Mouse (Mus musculus) megakaryocyte, embryonic 14.5 days (primary cell): ENCODE results near the gene Eif5. TPM values are rescaled to one million over a fixed set of nuclear protein-coding genes. Genes with fewer than 3 reads are reported as not detected.
A peak's percentile ranks its signal among the peaks of the same experiment; 100 is the strongest.

Experiments
- H3K27me3 ChIP-seq: replicated peaks from 2 replicates; pipeline ENCODE3; 2012; ENCODE audit warnings: inconsistent platforms
- H3K36me3 ChIP-seq: replicated peaks from 2 replicates; pipeline ENCODE3; 2012; ENCODE audit warnings: low read length, inconsistent platforms, mixed read lengths
- H3K4me1 ChIP-seq: 2 replicates; pipeline ENCODE4 v1.6.1; 2012; ENCODE audit warnings: inconsistent platforms
- H3K4me3 ChIP-seq: replicated peaks from 2 replicates; pipeline ENCODE3; 2012; ENCODE audit warnings: moderate library complexity, mild to moderate bottlenecking, inconsistent platforms
- H3K9me3 ChIP-seq: 2 replicates; pipeline ENCODE4 v1.6.1; 2012; ENCODE audit warnings: inconsistent platforms
- FLI1 ChIP-seq: IDR thresholded peaks from 2 replicates; pipeline ENCODE4 v1.6.1; 2012; ENCODE audit warnings: low read length, inconsistent platforms, mixed read lengths
- GATA1 ChIP-seq: IDR thresholded peaks from 3 replicates; pipeline ENCODE4 v1.6.1; 2012; ENCODE audit warnings: mixed read lengths, low read length, inconsistent platforms, borderline replicate concordance
- polyA plus RNA-seq: library from polyadenylated mRNA; stranded (reverse); fragments of >175 nt; gene quantifications from 2 replicates; pipeline ENCODE4 v1.2.3, GENCODE M21; 2012; ENCODE audit warnings: low replicate concordance; ENCODE audit not compliant: insufficient read depth

Gene Eif5
- polyA plus RNA-seq: 17.8 and 28.5 TPM in 2 replicates

DNA sequence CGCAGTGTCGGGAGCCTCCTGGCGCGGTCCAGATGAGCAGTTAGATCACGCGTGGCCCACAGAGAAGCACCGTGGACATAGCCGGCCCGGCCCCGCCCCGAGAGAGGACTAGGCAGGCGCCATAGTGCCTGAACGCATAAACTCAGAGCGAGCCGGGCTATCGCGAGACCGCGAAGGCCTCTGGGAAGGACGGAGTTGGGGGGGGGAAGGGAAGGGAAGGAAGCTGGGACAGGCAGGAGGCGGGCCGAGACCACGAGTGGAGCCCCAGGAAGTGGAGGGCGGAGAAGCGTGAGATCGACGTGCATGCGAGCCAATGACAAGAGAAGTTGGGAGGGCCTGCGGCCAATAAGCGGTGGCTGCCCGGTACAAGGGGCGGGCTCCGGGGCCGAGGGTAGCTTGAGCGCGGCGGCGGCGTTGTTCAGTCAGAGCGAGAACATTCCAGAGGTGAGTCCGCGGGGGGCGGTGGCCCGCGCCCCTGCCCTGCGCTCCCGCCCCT, at the start of gene Eif5:
Eif5 (plus strand) TSS at position 221 of the 496 bp plus-strand sequence.
- H3K4me3 ChIP-seq: peak within 1 kb of the TSS; percentile 92
- H3K9me3 ChIP-seq: no peaks in the 10 kb centered on the region
- TF ChIP-seq FLI1 (no peak), GATA1 (no peak)
- peaks cover 40% of the 10 kb centered on the region for H3K36me3 ChIP-seq
- H3K27me3 ChIP-seq: peaks cover 10% of the 10 kb centered on the region
- H3K4me1 ChIP-seq: peaks cover 57% of the 10 kb centered on the region

DNA sequence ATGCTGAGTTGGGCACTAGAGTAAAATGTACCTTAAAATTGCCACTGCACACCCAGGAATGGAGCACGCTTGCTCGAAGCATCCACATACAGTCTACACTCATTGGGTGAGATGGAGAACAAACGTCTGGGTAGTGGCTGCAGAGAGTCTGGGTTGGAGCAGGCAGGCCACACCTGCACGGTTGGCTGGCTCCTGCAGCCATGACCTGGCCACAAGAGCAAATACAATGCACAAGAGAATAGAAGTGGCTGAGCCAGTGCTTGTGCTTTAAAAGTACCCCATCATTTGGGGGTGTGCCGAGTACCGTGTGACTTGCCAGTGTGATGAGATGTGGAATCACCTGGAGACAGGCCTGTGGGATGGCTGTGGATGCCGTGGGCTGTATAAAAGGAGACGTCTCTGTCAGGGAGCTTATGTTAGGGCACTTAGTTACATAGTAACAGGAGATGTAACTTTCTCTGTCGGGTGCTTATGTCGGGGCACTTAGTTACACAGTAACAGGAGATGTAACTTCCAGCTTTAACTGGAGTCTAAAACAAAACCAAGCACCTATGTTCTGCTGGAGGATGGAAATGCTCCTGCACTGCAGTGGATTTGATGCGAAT, 48.5 kb upstream of the Eif5 start:
- no peak for TF ChIP-seq FLI1
- TF ChIP-seq GATA1: no peak
- H3K27me3 ChIP-seq: peaks cover 84% of the 10 kb centered on the region

DNA sequence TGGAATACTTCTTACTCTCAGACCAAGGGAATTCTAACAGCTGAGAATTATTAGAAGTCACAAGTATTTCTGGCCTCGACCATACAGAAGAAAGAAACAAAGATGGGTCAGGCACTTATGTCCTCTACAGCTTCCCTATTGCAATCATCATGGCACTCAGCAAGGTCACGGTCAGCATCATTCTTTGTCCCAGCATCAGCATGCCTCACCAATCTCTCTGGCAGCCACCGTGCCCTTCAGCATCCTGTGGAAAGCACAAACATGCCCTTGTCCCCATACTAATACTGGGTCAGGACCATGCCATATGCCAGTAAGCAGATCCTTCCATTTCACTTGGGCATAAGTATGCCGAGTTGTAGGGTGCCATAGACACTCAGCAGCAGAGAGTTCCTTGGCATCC, 42.9 kb upstream of the Eif5 start:
- Histone ChIP-seq H3K4me3 (peak overlapping the region; percentile 42), H3K36me3 (no peaks in the 10 kb centered on the region), H3K27me3 (peaks cover 48% of the 10 kb centered on the region), H3K9me3 (peaks cover 21% of the 10 kb centered on the region), H3K4me1 (peaks cover 9% of the 10 kb centered on the region)
- no peak for TF ChIP-seq FLI1
- TF ChIP-seq GATA1: no peak

More for the DNA sequence above, 48.5 kb upstream of the Eif5 start:
- Histone ChIP-seq H3K9me3 (peaks cover 18% of the 10 kb centered on the region), H3K4me3 (no peak overlapping the region), H3K4me1 (peaks cover 27% of the 10 kb centered on the region), H3K36me3 (no peaks in the 10 kb centered on the region)

DNA sequence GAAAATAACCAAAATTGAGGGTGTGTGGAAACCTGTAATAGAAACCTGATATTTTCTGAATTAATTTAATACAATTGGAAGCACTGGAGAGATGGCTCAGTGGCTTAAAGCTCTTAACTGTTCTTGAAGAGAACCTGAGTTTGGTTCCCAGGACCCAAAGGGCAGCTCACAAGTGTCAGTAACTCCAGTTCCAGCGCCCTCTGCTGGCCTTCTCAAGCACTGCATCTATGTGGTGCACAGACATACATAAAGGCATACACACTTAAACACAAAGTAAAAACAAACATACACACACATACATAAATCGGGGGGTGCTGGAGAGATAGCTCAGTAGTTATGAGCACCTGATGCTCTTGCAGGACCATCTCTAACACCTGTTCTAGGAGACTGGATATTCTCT, 40.7 kb upstream of the Eif5 start:
- Histone ChIP-seq H3K27me3 (peaks cover 43% of the 10 kb centered on the region), H3K4me1 (peaks cover 14% of the 10 kb centered on the region), H3K9me3 (peaks cover 22% of the 10 kb centered on the region), H3K4me3 (no peak overlapping the region), H3K36me3 (no peaks in the 10 kb centered on the region)
- no peak for TF ChIP-seq FLI1
- no peak for TF ChIP-seq GATA1

DNA sequence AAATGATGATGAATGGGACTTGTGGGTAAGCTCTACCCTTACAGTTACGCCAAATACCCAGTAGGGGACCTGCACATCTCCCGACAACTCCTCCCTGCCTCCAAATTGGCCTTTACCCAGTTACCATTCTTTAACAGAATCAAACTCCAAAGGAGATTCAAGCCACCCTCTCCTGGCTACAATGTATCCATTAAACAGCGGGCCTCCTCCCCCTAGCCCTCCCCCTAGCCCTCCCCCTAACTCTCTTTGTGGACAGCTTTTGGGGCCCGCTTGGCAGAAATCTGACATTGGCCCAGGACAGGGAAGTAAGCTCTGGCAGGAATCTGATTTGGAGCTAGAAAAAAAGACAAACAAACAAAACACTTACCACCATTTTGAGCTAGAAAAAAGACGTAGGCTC, 38.2 kb upstream of the Eif5 start:
- Histone ChIP-seq H3K4me1 (peaks cover 34% of the 10 kb centered on the region), H3K36me3 (peaks cover 4% of the 10 kb centered on the region), H3K4me3 (no peak overlapping the region), H3K27me3 (peaks cover 39% of the 10 kb centered on the region), H3K9me3 (peaks cover 22% of the 10 kb centered on the region)
- no peak for TF ChIP-seq FLI1
- no peak for TF ChIP-seq GATA1

DNA sequence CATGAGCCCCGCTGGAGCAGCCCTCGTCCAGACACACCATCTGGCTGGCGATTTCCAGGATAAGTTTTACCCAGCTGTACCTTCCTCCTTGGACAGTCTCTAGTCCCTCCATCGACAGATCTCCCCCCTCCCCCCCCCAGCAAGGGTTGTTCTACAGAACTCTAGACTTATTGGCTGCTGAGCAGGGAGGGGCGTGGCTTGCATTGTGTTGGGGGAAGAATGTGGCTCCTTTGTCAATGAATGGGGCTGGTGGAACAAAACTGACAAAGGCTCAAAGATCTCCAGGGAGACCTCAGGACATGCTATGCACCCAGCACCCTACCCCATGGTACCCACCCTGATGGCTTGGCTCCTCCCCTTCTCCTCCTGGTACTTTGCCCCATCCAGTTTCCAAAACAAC, 37.1 kb upstream of the Eif5 start:
- TF ChIP-seq FLI1 (no peak), GATA1 (no peak)
- peaks cover 33% of the 10 kb centered on the region for H3K27me3 ChIP-seq
- H3K4me1 ChIP-seq: peaks cover 35% of the 10 kb centered on the region
- peaks cover 4% of the 10 kb centered on the region for H3K36me3 ChIP-seq
- peaks cover 22% of the 10 kb centered on the region for H3K9me3 ChIP-seq
- no peak overlapping the region for H3K4me3 ChIP-seq

- H3K9me3 ChIP-seq: peaks cover 18% of the 10 kb centered on the region
- peaks cover 34% of the 10 kb centered on the region for H3K27me3 ChIP-seq
- H3K36me3 ChIP-seq: peaks cover 4% of the 10 kb centered on the region
- TF ChIP-seq FLI1: no peak
- peaks cover 35% of the 10 kb centered on the region for H3K4me1 ChIP-seq
- H3K4me3 ChIP-seq: peak overlapping the region; percentile 81
These were observed 34.7 kb upstream of the Eif5 start for GRCm38 (mm10) chr12:111503063-111503567.

DNA sequence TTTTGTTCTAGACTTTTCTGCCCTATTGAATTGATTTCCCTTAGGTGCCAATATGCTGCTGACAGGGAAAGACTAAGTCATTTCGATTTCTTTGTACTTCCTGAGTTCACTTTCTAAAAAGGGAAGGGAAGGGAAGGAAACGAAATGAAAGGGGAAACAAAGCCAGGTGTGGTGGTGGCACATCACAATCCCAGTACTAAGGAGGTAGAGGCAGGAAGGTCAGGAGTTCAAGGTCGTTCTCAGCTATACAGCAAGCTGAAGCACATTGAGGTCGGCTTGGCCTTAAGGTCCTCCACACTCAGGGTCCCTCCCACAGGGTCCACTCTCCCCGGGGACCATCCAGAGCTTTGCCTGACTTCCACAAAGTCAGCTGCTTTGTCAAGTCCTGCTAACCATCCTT, 34.2 kb upstream of the Eif5 start:
- Histone ChIP-seq H3K4me1 (peaks cover 35% of the 10 kb centered on the region), H3K9me3 (peaks cover 18% of the 10 kb centered on the region), H3K27me3 (peaks cover 33% of the 10 kb centered on the region), H3K36me3 (peaks cover 4% of the 10 kb centered on the region), H3K4me3 (peak overlapping the region; percentile 69)
- TF ChIP-seq GATA1: no peak
- no peak for TF ChIP-seq FLI1

- Histone ChIP-seq H3K27me3 (peaks cover 28% of the 10 kb centered on the region), H3K4me3 (peak overlapping the region; percentile 64), H3K4me1 (peaks cover 35% of the 10 kb centered on the region), H3K9me3 (peaks cover 18% of the 10 kb centered on the region), H3K36me3 (peaks cover 4% of the 10 kb centered on the region)
- TF ChIP-seq GATA1: no peak
- no peak for TF ChIP-seq FLI1
These were observed 32.9 kb upstream of the Eif5 start for GRCm38 (mm10) chr12:111504904-111505303.

- Histone ChIP-seq H3K4me3 (no peak overlapping the region), H3K36me3 (peaks cover 4% of the 10 kb centered on the region), H3K4me1 (peaks cover 30% of the 10 kb centered on the region), H3K27me3 (peaks cover 15% of the 10 kb centered on the region), H3K9me3 (peaks cover 12% of the 10 kb centered on the region)
- TF ChIP-seq GATA1 (no peak), FLI1 (no peak)
These were observed 30.8 kb upstream of the Eif5 start for GRCm38 (mm10) chr12:111507001-111507400.
